Mouse (Mus musculus): Measurements from ENCODE around the gene Usp36.

- TF ChIP-seq CTCF (IDR thresholded peaks at IDR 0.05; ENCODE audit: low read depth, low read length): no peak
- TF ChIP-seq POLR2A (IDR thresholded peaks at IDR 0.05; ENCODE audit: extremely low read depth, insufficient read depth, low read length): no peak
Measured at GRCm38 (mm10) chr11:118239281-118240198, 50.5 kb downstream of the Usp36 start.

Measured in liver, adult 2 months (tissue).